Mouse (Mus musculus): Measurements from ENCODE around the gene Gm21119.
"Not testable (repeated sequence)": the region's sequence is repeated elsewhere in the genome, so short reads cannot be mapped to it uniquely, and the experiment has no call there.

Gm21119 gene

DNA sequence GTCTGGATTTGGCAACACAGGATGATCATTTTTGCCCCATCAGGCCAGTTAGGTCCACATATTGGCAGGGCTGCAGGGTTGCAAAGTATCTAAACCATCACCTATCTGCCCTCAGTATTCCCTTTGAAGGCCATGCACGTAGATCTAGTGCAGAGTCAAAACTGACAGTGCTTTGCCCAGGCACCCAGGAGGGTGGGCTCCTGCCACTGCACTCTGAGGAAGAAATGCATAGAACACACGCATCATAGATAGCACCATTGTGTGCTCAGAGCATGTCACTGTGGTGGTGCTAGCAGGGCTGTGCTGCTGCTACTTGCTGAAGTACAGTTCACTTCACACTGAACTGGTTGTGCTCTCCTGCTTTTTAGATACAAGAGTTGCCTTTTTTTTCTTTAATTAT is at the start of gene Gm21119:
TSS of gene Gm21119 (plus strand) at position 301 of the 400 bp plus-strand sequence.
- DNase-seq (ENCODE audit: low spot score in 2 of 2) = not testable (repeated sequence)

GRCm38 (mm10) chr8:20566753-20567152 is 48.0 kb upstream of the Gm21119 start:
- not testable (repeated sequence) for DNase-seq (ENCODE audit: low spot score in 2 of 2)

GRCm38 (mm10) chr8:20581081-20581480 is 33.6 kb upstream of the Gm21119 start:
- not testable (repeated sequence) for DNase-seq (ENCODE audit: low spot score in 2 of 2)

DNA sequence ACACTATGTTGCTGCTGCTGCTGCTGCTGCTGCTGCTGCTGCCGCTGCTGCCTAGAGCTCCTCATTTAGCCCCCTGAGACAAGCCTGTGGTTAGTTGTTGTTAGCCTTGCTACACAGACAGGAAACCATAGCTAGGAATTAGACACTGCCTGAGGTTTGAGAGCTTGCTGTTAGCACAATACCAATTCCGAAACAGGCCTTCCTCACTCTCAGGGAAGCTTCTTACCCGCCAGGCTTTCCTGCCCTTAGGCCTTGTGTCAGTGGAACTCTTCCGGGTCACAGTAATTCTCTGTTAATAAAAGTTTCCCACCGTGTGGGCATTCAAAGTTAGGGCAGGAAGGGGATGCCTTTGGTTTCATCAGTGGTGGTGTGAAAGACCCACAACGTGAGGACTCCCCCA is 31.9 kb upstream of the Gm21119 start:
- DNase-seq (ENCODE audit: low spot score in 2 of 2) = not testable (repeated sequence)

- not testable (repeated sequence) for DNase-seq (ENCODE audit: low spot score in 2 of 2)
Observed at GRCm38 (mm10) chr8:20588268-20589177, 26.2 kb upstream of the Gm21119 start.

DNA sequence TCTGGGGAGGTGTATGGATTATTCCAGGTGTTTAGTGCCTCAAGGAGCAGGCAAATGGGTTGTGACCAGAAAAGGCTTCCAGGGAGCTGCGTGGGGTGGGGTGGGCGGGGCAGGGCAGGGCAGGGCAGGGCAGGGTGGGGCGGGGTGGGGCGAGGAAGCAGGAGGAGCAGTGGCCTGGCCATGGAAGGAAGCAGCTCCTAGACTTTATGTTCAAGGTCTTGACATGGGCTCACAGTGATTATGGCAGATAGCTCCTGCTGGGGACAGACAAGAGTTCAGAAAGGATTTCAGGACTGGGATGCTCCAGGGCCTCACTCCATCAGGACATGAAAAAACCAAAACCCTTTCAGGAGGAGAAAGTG is 25.6 kb upstream of the Gm21119 start:
- DNase-seq (ENCODE audit: low spot score in 2 of 2) = peak; percentile 42 to 72

GRCm38 (mm10) chr8:20590117-20590997 is 24.4 kb upstream of the Gm21119 start:
- DNase-seq (ENCODE audit: low spot score in 2 of 2) = peak; percentile 66 to 72

GRCm38 (mm10) chr8:20591002-20591401 is 23.7 kb upstream of the Gm21119 start:
- not testable (repeated sequence) for DNase-seq (ENCODE audit: low spot score in 2 of 2)

DNA sequence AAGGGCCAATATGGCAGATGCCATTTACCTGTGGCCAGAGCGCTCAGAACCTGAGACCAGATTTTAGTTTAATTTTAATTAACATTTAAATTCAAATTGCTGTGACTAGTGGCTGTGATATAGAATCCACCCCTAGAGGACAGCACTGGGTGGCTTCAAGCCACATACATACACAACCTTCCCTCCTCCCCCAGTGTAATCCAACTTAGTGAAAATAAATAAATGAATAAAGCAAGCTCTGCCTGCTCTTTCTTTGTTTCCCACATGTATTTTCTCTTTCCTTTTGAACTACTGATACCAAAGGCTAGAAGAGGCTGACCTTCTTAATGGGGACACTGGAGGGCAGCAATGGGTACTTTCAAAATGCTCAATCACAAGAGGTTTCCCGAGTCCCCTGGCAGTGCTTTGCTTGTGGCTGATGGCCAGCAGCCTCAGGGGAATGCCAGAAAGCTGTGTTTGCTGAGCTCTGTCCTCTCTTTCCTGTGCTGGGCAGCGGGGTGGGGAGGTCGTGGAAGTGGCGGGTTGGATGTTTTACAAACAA is 21.9 kb upstream of the Gm21119 start:
- not testable (repeated sequence) for DNase-seq (ENCODE audit: low spot score in 2 of 2)

DNA sequence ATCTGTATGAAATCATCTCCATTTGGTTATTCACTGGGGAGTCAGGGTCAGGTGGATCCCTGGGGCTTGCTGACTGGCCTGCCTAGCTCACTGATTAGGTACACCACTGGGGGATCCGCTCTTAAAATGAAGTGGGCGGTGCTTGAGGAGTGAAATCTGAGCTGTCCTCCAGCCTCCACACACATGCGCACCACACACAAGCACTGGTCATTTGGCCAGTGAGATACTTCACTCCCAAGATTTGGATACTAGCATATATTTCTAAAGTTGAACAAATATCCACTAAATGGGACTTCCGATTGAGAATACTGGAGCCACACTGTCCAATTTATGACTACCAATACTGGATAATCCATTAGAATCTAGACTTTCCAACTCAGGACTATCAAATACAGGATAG is 20.9 kb upstream of the Gm21119 start:
- DNase-seq (ENCODE audit: low spot score in 2 of 2) = peak; percentile 79 to 95

DNA sequence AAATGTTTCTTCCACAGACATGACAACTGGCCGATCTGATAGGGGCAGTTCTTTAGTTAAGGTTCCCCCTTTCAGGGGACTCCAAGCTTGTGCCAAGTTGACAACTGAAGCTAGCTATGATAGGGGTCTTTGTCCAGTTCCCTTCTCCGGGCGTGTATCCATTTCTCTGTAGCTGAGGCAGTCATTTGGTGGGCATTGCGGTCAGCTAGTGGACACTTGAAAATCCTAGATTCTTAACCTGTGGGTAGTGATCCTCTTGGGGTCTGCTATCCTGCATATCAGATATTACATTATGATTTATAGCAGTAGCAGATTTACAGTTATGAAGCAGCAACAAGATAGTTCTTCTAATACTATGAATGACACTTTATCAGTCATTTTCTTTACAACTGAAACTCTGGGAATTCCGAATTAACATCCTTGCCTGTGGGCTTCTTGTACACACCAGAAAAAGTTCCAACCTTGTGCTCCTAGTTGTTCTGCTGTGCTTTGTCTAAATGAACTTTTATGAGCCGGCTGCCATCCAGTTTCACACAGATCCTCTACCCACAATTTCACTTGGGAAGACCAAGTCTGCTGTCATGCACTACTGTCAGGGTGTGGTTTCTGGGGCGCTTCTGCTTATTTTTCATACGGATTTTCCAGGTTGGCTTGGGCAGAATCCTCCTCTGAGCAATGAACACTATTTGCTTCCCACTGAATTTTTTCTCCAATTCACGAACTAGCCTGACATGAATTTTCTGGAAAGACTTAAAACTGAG is 18.5 kb upstream of the Gm21119 start:
- peak; percentile 30 to 69 for DNase-seq (ENCODE audit: low spot score in 2 of 2)

DNA sequence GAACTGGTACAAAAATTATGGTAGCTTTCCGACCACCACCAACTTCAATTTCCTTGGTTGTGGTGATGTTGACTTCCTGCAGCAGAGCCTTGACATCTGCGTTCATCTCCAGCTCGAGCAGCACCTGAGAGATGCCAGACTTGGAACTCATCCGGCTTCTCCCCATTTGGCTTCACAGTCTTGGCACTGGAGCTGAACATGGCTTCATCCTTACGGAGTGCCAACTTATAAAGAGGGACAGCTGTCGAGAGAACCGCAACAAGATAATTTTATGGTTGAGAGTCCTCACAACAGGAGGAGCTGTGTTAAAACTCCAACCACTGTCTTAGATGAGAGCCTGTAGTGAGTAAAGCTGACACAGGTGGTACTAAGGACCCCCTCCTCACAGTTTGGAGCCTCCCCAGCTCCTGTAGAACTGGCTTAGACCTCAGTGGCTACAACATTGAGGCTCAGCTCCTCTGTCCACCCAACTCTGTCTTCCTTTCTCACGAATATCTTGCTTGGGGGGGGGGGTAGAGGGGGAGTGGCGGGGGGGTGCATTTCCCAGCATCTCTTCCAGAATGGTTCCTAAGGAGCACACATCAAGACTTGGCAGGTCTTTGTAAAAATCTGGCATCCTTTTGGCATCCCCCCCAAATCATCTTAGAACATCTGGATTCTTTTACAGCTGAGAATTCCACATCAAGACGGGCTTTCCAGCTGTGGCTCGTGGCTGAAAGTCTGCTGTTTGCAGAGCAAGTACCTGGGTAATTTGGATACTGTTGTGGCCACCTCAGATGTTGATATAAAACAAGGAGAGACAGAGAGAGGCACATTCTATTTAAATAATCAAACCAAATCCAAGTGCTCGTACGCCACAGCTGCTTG is 17.6 kb upstream of the Gm21119 start:
- DNase-seq (ENCODE audit: low spot score in 2 of 2) = peak; percentile 81 to 97

- DNase-seq (ENCODE audit: low spot score in 2 of 2) = not testable (repeated sequence)
Observed at GRCm38 (mm10) chr8:20598300-20599170, 16.2 kb upstream of the Gm21119 start.

DNA sequence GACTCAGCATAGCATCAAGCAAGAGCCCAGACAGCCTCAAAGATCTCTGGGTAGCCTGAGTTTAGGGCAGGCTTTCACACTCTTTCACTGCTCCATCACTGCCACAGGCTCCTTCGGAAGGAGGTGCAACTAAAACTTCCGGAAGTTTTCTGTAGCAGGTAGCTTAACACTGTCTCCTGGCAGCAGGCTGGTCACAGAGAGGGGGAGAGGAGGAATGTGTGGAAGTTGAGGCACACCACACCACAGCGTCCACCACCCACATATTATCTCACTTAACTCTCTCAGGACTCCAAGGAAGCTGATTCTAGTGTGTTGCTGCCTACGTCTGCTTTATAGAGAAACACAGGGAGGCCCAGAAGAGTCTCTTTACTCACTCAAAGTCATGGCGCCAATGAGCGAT is 15.4 kb upstream of the Gm21119 start:
- not testable (repeated sequence) for DNase-seq (ENCODE audit: low spot score in 2 of 2)

- DNase-seq (ENCODE audit: low spot score in 2 of 2) = not testable (repeated sequence)
Observed at GRCm38 (mm10) chr8:20610856-20611255, 3.9 kb upstream of the Gm21119 start.

DNA sequence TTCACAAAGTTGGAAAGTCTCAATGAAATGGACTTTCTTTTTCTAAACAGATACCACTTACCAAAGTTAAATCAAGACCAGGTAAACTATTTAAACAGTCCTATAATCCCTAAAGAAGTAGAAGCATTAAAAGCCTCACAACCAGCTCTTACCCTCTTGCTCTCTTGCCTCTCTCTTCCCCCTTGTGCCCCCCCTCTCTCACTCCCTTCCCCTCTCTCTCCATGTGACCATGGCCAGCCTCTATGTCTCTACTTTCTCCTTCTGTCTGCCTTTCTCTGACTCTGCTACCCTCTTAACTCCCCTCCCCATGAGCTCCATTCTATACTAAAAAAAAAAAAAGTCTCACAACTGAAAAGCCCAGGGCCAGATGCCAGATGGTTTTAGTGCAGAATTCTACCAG is 2.0 kb upstream of the Gm21119 start:
- peak in 1 of 2 experiments; percentile 63 for DNase-seq (ENCODE audit: low spot score in 2 of 2)

- DNase-seq (ENCODE audit: low spot score in 2 of 2) = not testable (repeated sequence)
Observed at GRCm38 (mm10) chr8:20630766-20631165, 16.0 kb downstream of the Gm21119 start.

GRCm38 (mm10) chr8:20637931-20638330 is 23.2 kb downstream of the Gm21119 start:
- DNase-seq (ENCODE audit: low spot score in 2 of 2) = peak; percentile 16 to 56

DNA sequence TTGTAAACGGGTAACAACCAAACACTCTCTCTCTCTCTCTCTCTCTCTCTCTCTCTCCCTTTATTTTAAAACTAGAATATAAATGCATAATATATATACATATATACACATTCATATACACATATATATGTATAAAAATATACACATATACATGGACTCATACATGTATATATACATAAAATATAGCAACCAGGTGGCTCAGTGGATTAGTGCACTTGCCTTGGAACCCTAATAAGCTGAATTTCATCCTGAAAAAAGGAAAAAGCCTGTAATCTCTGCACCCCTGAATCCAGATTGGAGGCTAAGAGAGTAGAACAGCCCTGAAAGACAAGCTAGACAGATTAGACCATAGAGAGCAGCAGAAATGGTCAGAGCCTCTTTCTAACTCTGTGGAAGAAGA is 28.8 kb downstream of the Gm21119 start:
- peak; percentile 14 to 60 for DNase-seq (ENCODE audit: low spot score in 2 of 2)
